Mouse (Mus musculus) cortical plate, adult 2 months (tissue): ENCODE results near the gene Ebp. TPM values are rescaled to one million over a fixed set of nuclear protein-coding genes. Genes with fewer than 3 reads are reported as not detected.

ENCODE experiments used
- H3K27ac ChIP-seq: fragments of 200-500 bp; 2 replicates; pipeline ENCODE4 v1.5.1; 2012; ENCODE audit warnings: low read length, control low read depth, inconsistent platforms; ENCODE audit not compliant: insufficient read depth
- H3K4me1 ChIP-seq: fragments of 200-500 bp; 2 replicates; pipeline ENCODE4 v1.6.1; 2011; ENCODE audit warnings: low read length; ENCODE audit not compliant: control insufficient read depth, insufficient read depth
- H3K4me3 ChIP-seq: fragments of 200-500 bp; 2 replicates; pipeline ENCODE4 v1.5.1; 2011; ENCODE audit warnings: mild to moderate bottlenecking, low read length, control low read depth; ENCODE audit not compliant: insufficient read depth
- CTCF ChIP-seq: fragments of 200-500 bp; IDR thresholded peaks from 2 replicates; pipeline ENCODE4 v1.5.1; 2011; ENCODE audit warnings: mild to moderate bottlenecking, control low read depth, low read length; ENCODE audit not compliant: insufficient read depth; ENCODE audit errors: extremely low read depth
- POLR2A ChIP-seq: fragments of 200-500 bp; IDR thresholded peaks from 2 replicates; pipeline ENCODE4 v1.6.1; 2011; ENCODE audit warnings: mild to moderate bottlenecking, low read length, control low read depth; ENCODE audit not compliant: insufficient read depth; ENCODE audit errors: extremely low read depth
- polyA plus RNA-seq: library from polyadenylated mRNA; depleted of rRNA; stranded (reverse); fragments of >200 nt; gene quantifications from 2 replicates; pipeline ENCODE4 v1.2.3, GENCODE M21; 2012; rRNA removed

The Ebp gene
- polyA plus RNA-seq, 1 experiment: 30.8 TPM

- TF ChIP-seq CTCF (no peak), POLR2A (no peak)
- H3K4me1 ChIP-seq: no peaks in the 10 kb centered on the region
- no peak overlapping the region for H3K27ac ChIP-seq
- H3K4me3 ChIP-seq: no peak overlapping the region
Measured at GRCm38 (mm10) chrX:8164471-8164870, 28.8 kb downstream of the Ebp start.

- Histone ChIP-seq H3K27ac (no peak overlapping the region), H3K4me3 (no peak overlapping the region), H3K4me1 (no peaks in the 10 kb centered on the region)
- TF ChIP-seq POLR2A (no peak), CTCF (no peak)
Measured at GRCm38 (mm10) chrX:8163076-8163475, 30.2 kb downstream of the Ebp start.

- Histone ChIP-seq H3K4me3 (peak within 1 kb of the TSS; percentile 85), H3K4me1 (no peaks in the 10 kb centered on the region; the same call in 1 of the 2 replicates), H3K27ac (peak within 1 kb of the TSS; percentile 92)
- peak; percentile 86 for TF ChIP-seq POLR2A
- no peak for TF ChIP-seq CTCF
Measured at GRCm38 (mm10) chrX:8145153-8145991, 47.9 kb downstream of the Ebp start, which contains the start of gene Rbm3. TSS of gene Rbm3 (minus strand) at chrX:8145880.

- Histone ChIP-seq H3K4me3 (no peak overlapping the region), H3K27ac (no peak overlapping the region), H3K4me1 (no peaks in the 10 kb centered on the region; the same call in 1 of the 2 replicates)
- TF ChIP-seq POLR2A (no peak), CTCF (no peak)
Measured at GRCm38 (mm10) chrX:8143750-8144149, 49.6 kb downstream of the Ebp start.

- TF ChIP-seq POLR2A (no peak), CTCF (no peak)
- Histone ChIP-seq H3K27ac (no peak overlapping the region), H3K4me3 (no peak overlapping the region), H3K4me1 (no peaks in the 10 kb centered on the region; the same call in 1 of the 2 replicates)
Measured at GRCm38 (mm10) chrX:8142948-8143347, 50.4 kb downstream of the Ebp start.

- TF ChIP-seq POLR2A: no peak
- TF ChIP-seq CTCF: no peak
- Histone ChIP-seq H3K27ac (no peak overlapping the region), H3K4me3 (no peak overlapping the region), H3K4me1 (no peaks in the 10 kb centered on the region; the same call in 1 of the 2 replicates)
Measured at GRCm38 (mm10) chrX:8141058-8141457, 52.3 kb downstream of the Ebp start.

GRCm38 (mm10) chrX:8140446-8140845, 52.9 kb downstream of the Ebp start:
- no peaks in the 10 kb centered on the region; the same call in 1 of the 2 replicates for H3K4me1 ChIP-seq

GRCm38 (mm10) chrX:8139480-8139879, 53.8 kb downstream of the Ebp start:
- H3K4me3 ChIP-seq: no peak overlapping the region
- TF ChIP-seq POLR2A: no peak
- no peak for TF ChIP-seq CTCF
- H3K27ac ChIP-seq: no peak overlapping the region
- H3K4me1 ChIP-seq: no peaks in the 10 kb centered on the region; the same call in 1 of the 2 replicates

More at GRCm38 (mm10) chrX:8140446-8140845, 52.9 kb downstream of the Ebp start:
- TF ChIP-seq POLR2A (no peak), CTCF (no peak)
- no peak overlapping the region for H3K4me3 ChIP-seq
- H3K27ac ChIP-seq: no peak overlapping the region

- no peak overlapping the region for H3K27ac ChIP-seq
- TF ChIP-seq POLR2A: no peak
- no peak for TF ChIP-seq CTCF
- H3K4me1 ChIP-seq: peaks cover 1% of the 10 kb centered on the region; the same call in 1 of the 2 replicates
- H3K4me3 ChIP-seq: no peak overlapping the region
Measured at GRCm38 (mm10) chrX:8135886-8136285, 57.4 kb downstream of the Ebp start.

Other genes starting within 250 kb of the Ebp start
- gene Hdac6, start 245.6 kb downstream of the Ebp start, polyA plus RNA-seq: 70.7 and 78.0 TPM in 2 replicates
- gene Gata1, start 215.4 kb downstream of the Ebp start, polyA plus RNA-seq: not detected in 2 replicates
- gene Glod5, start 175.0 kb downstream of the Ebp start, polyA plus RNA-seq: 0.65 and 1.1 TPM in 2 replicates
- 25.5 and 26.1 TPM in 2 replicates for gene Suv39h1, start 118.8 kb downstream of the Ebp start, polyA plus RNA-seq
- 1.7 and 1.9 TPM in 2 replicates for gene Was, start 103.0 kb downstream of the Ebp start, polyA plus RNA-seq
- 203 and 219 TPM in 2 replicates for gene Wdr13, start 60.6 kb downstream of the Ebp start, polyA plus RNA-seq
- 193 and 207 TPM in 2 replicates for gene Rbm3, start 47.6 kb downstream of the Ebp start, polyA plus RNA-seq
- gene Tbc1d25, start 17.3 kb downstream of the Ebp start, polyA plus RNA-seq: 19.8 and 19.9 TPM in 2 replicates
- 129 and 134 TPM in 2 replicates for gene Porcn, start 13.0 kb upstream of the Ebp start, polyA plus RNA-seq
- 32.0 and 34.2 TPM in 2 replicates for gene Ftsj1, start 58.9 kb upstream of the Ebp start, polyA plus RNA-seq
- 9.8 and 11.1 TPM in 2 replicates for gene Slc38a5, start 77.6 kb upstream of the Ebp start, polyA plus RNA-seq
- gene Ssxb10, start 133.9 kb upstream of the Ebp start, polyA plus RNA-seq: not detected in 2 replicates
- not detected in 2 replicates for gene Ssxb9, start 173.5 kb upstream of the Ebp start, polyA plus RNA-seq
- not detected in 2 replicates for gene Ssxb1, start 219.8 kb upstream of the Ebp start, polyA plus RNA-seq